Mouse (Mus musculus): ENCODE results near the gene D930007J09Rik. TPM values are rescaled to one million over a fixed set of nuclear protein-coding genes. Genes with fewer than 3 reads are reported as not detected.

D930007J09Rik gene
- not detected in 2 replicates for polyA plus RNA-seq (2015; fragmentation: Nextera tagmentation; extraction: Ambion mirVana)

GRCm38 (mm10) chr13:32802259-32803081, at the start of gene D930007J09Rik:
Gene D930007J09Rik (minus strand): TSS chr13:32802849.
- H3K4me1 ChIP-seq (replicated peaks): peaks cover 9% of the 10 kb centered on the region; the same call in 1 of the 2 replicates
- peak; percentile 44 for ATAC-seq
- under 1% methylated on average over 95 of the region's 95 CpGs for WGBS
- H3K36me3 ChIP-seq: no peaks in the 10 kb centered on the region
- H3K9me3 ChIP-seq: no peaks in the 10 kb centered on the region
- peak within 1 kb of the TSS; percentile 83 for H3K27ac ChIP-seq
- H3K9ac ChIP-seq: peak within 1 kb of the TSS; percentile 79
- peak within 1 kb of the TSS; percentile 90 for H3K4me2 ChIP-seq (replicated peaks)
- H3K27me3 ChIP-seq (replicated peaks): no peaks in the 10 kb centered on the region
- H3K4me3 ChIP-seq (replicated peaks): peak within 1 kb of the TSS; percentile 89

- Histone ChIP-seq H3K9ac (no peak overlapping the region), H3K4me2 (replicated peaks) (no peak overlapping the region), H3K27ac (no peak overlapping the region), H3K27me3 (replicated peaks) (no peaks in the 10 kb centered on the region), H3K9me3 (no peaks in the 10 kb centered on the region), H3K36me3 (no peaks in the 10 kb centered on the region), H3K4me1 (replicated peaks) (peaks cover 18% of the 10 kb centered on the region; the same call in 1 of the 2 replicates), H3K4me3 (replicated peaks) (no peak overlapping the region)
- WGBS: 15% methylated on average over 7 of the region's 7 CpGs
- no peak for ATAC-seq
Observed at GRCm38 (mm10) chr13:32851967-32852366, 49.3 kb upstream of the D930007J09Rik start.

- peak within 1 kb of the TSS; percentile 34; the same call in 1 of the 2 replicates for H3K9ac ChIP-seq
- peak; percentile 67 for ATAC-seq
- H3K27ac ChIP-seq: peak within 1 kb of the TSS; percentile 96
- no peaks in the 10 kb centered on the region for H3K9me3 ChIP-seq
- peak within 1 kb of the TSS; percentile 45 for H3K4me2 ChIP-seq (replicated peaks)
- peaks cover 18% of the 10 kb centered on the region; the same call in 1 of the 2 replicates for H3K4me1 ChIP-seq (replicated peaks)
- WGBS: 38% methylated on average over 10 of the region's 10 CpGs
- H3K4me3 ChIP-seq (replicated peaks): peak within 1 kb of the TSS; percentile 27
- H3K36me3 ChIP-seq: no peaks in the 10 kb centered on the region
- no peaks in the 10 kb centered on the region for H3K27me3 ChIP-seq (replicated peaks)
Observed at GRCm38 (mm10) chr13:32850668-32851404, 48.2 kb upstream of the D930007J09Rik start, which contains the start of gene Serpinb1a. Gene Serpinb1a (minus strand): TSS chr13:32851185.

- 57% methylated on average over 1 of the region's 1 CpGs for WGBS
- Histone ChIP-seq H3K4me3 (replicated peaks) (peak overlapping the region; percentile 27), H3K4me1 (replicated peaks) (peaks cover 18% of the 10 kb centered on the region; the same call in 1 of the 2 replicates)
Observed at GRCm38 (mm10) chr13:32850156-32850555, 47.5 kb upstream of the D930007J09Rik start.

GRCm38 (mm10) chr13:32849531-32850123, 47.0 kb upstream of the D930007J09Rik start:
- Histone ChIP-seq H3K9me3 (no peaks in the 10 kb centered on the region), H3K4me3 (replicated peaks) (peak overlapping the region; percentile 27; the same call in 1 of the 2 replicates), H3K27ac (peak overlapping the region; percentile 96), H3K4me2 (replicated peaks) (peak overlapping the region; percentile 45), H3K9ac (no peak overlapping the region), H3K27me3 (replicated peaks) (no peaks in the 10 kb centered on the region), H3K36me3 (no peaks in the 10 kb centered on the region), H3K4me1 (replicated peaks) (peaks cover 18% of the 10 kb centered on the region; the same call in 1 of the 2 replicates)
- peak; percentile 83 for ATAC-seq

More at GRCm38 (mm10) chr13:32850156-32850555, 47.5 kb upstream of the D930007J09Rik start:
- Histone ChIP-seq H3K9me3 (no peaks in the 10 kb centered on the region), H3K9ac (no peak overlapping the region), H3K36me3 (no peaks in the 10 kb centered on the region), H3K4me2 (replicated peaks) (peak overlapping the region; percentile 45), H3K27ac (peak overlapping the region; percentile 96), H3K27me3 (replicated peaks) (no peaks in the 10 kb centered on the region)
- ATAC-seq: peak; percentile 19; the same call in 1 of the 2 replicates

- H3K4me1 ChIP-seq (replicated peaks): peaks cover 18% of the 10 kb centered on the region; the same call in 1 of the 2 replicates
- H3K9ac ChIP-seq: no peak overlapping the region
- peak overlapping the region; percentile 45 for H3K4me2 ChIP-seq (replicated peaks)
Observed at GRCm38 (mm10) chr13:32849092-32849491, 46.4 kb upstream of the D930007J09Rik start.

GRCm38 (mm10) chr13:32846221-32846620, 43.6 kb upstream of the D930007J09Rik start:
- H3K36me3 ChIP-seq: no peaks in the 10 kb centered on the region

More at GRCm38 (mm10) chr13:32849092-32849491, 46.4 kb upstream of the D930007J09Rik start:
- peak overlapping the region; percentile 96 for H3K27ac ChIP-seq
- WGBS: 19% methylated on average over 4 of the region's 4 CpGs
- peak; percentile 92 for ATAC-seq
- H3K9me3 ChIP-seq: no peaks in the 10 kb centered on the region
- no peaks in the 10 kb centered on the region for H3K27me3 ChIP-seq (replicated peaks)
- H3K36me3 ChIP-seq: no peaks in the 10 kb centered on the region
- no peak overlapping the region for H3K4me3 ChIP-seq (replicated peaks)

GRCm38 (mm10) chr13:32841349-32841748, 38.7 kb upstream of the D930007J09Rik start:
- Histone ChIP-seq H3K9ac (no peak overlapping the region), H3K27me3 (replicated peaks) (no peaks in the 10 kb centered on the region), H3K4me2 (replicated peaks) (no peak overlapping the region), H3K27ac (no peak overlapping the region), H3K9me3 (no peaks in the 10 kb centered on the region), H3K4me1 (replicated peaks) (no peaks in the 10 kb centered on the region), H3K4me3 (replicated peaks) (no peak overlapping the region), H3K36me3 (no peaks in the 10 kb centered on the region)
- ATAC-seq: no peak
- 91% methylated on average over 3 of the region's 3 CpGs for whole genome bisulfite sequencing

More at GRCm38 (mm10) chr13:32846221-32846620, 43.6 kb upstream of the D930007J09Rik start:
- Histone ChIP-seq H3K27ac (no peak overlapping the region), H3K4me1 (replicated peaks) (peaks cover 16% of the 10 kb centered on the region; the same call in 1 of the 2 replicates), H3K27me3 (replicated peaks) (no peaks in the 10 kb centered on the region), H3K9ac (no peak overlapping the region), H3K4me3 (replicated peaks) (no peak overlapping the region), H3K4me2 (replicated peaks) (no peak overlapping the region), H3K9me3 (no peaks in the 10 kb centered on the region)
- ATAC-seq: no peak

GRCm38 (mm10) chr13:32839314-32839713, 36.7 kb upstream of the D930007J09Rik start:
- Histone ChIP-seq H3K4me2 (replicated peaks) (no peak overlapping the region), H3K9me3 (no peaks in the 10 kb centered on the region), H3K4me1 (replicated peaks) (no peaks in the 10 kb centered on the region), H3K36me3 (no peaks in the 10 kb centered on the region), H3K9ac (no peak overlapping the region), H3K27me3 (replicated peaks) (no peaks in the 10 kb centered on the region), H3K27ac (no peak overlapping the region), H3K4me3 (replicated peaks) (no peak overlapping the region)
- no peak for ATAC-seq
- WGBS: 43% methylated on average over 1 of the region's 1 CpGs

GRCm38 (mm10) chr13:32834513-32834912, 31.9 kb upstream of the D930007J09Rik start:
- Histone ChIP-seq H3K4me2 (replicated peaks) (no peak overlapping the region), H3K27me3 (replicated peaks) (no peaks in the 10 kb centered on the region), H3K27ac (no peak overlapping the region), H3K4me3 (replicated peaks) (no peak overlapping the region), H3K4me1 (replicated peaks) (0 out of 2 replicates have a peak, but pooled peaks cover 6% of the 10 kb centered on the region), H3K36me3 (no peaks in the 10 kb centered on the region), H3K9ac (no peak overlapping the region), H3K9me3 (no peaks in the 10 kb centered on the region)
- WGBS: 92% methylated on average over 5 of the region's 5 CpGs
- no peak for ATAC-seq

GRCm38 (mm10) chr13:32833237-32833636, 30.6 kb upstream of the D930007J09Rik start:
- no peaks in the 10 kb centered on the region for H3K9me3 ChIP-seq
- no peak overlapping the region for H3K9ac ChIP-seq
- WGBS: 74% methylated on average over 6 of the region's 6 CpGs
- H3K27ac ChIP-seq: no peak overlapping the region
- no peak overlapping the region for H3K4me2 ChIP-seq (replicated peaks)
- H3K4me3 ChIP-seq (replicated peaks): no peak overlapping the region
- no peak for ATAC-seq
- no peaks in the 10 kb centered on the region for H3K36me3 ChIP-seq
- H3K4me1 ChIP-seq (replicated peaks): 0 out of 2 replicates have a peak, but pooled peaks cover 6% of the 10 kb centered on the region
- H3K27me3 ChIP-seq (replicated peaks): no peaks in the 10 kb centered on the region

All from intestine, embryonic 15.5 days (tissue).